Mouse (Mus musculus) forebrain, embryonic 15.5 days (tissue): ENCODE data around the gene 3110021N24Rik. TPM values are rescaled to one million over a fixed set of nuclear protein-coding genes. Genes with fewer than 3 reads are reported as not detected.

ENCODE experiments used
- ATAC-seq: fragments of 200-750 bp; cut with Nextera tagmentation; replicated peaks from 2 replicates; pipeline ENCODE4 v1.8.0; 2017; ENCODE audit warnings: mild to moderate bottlenecking, moderate TSS enrichment, moderate library complexity
- H3K27ac ChIP-seq: fragments of 300-500 bp; sonication (generic); replicated peaks from 2 replicates; pipeline ENCODE4 v1.5.1; 2015; ENCODE audit warnings: mild to moderate bottlenecking, inconsistent platforms
- H3K27me3 ChIP-seq: fragments of 300-500 bp; sonication (generic); 2 replicates; pipeline ENCODE4 v1.6.1; 2015; ENCODE audit warnings: inconsistent platforms
- H3K36me3 ChIP-seq: fragments of 300-500 bp; sonication (generic); 2 replicates; pipeline ENCODE4 v1.6.1; 2015; ENCODE audit warnings: mild to moderate bottlenecking, inconsistent platforms
- H3K4me1 ChIP-seq: fragments of 300-500 bp; sonication (generic); 2 replicates; pipeline ENCODE4 v1.6.1; 2015; ENCODE audit warnings: inconsistent platforms
- H3K4me2 ChIP-seq: fragments of 300-500 bp; sonication (generic); replicated peaks from 2 replicates; pipeline ENCODE4 v1.6.1; 2015; ENCODE audit warnings: mild to moderate bottlenecking, inconsistent platforms
- H3K4me3 ChIP-seq: fragments of 300-500 bp; sonication (generic); 2 replicates; pipeline ENCODE4 v1.5.1; 2015; ENCODE audit warnings: mild to moderate bottlenecking, inconsistent platforms
- H3K9ac ChIP-seq: fragments of 300-500 bp; sonication (generic); replicated peaks from 2 replicates; pipeline ENCODE4 v1.6.1; 2015; ENCODE audit warnings: mild to moderate bottlenecking, inconsistent platforms
- H3K9me3 ChIP-seq: fragments of 300-500 bp; sonication (generic); 2 replicates; pipeline ENCODE4 v1.6.1; 2016; ENCODE audit warnings: inconsistent platforms
- WGBS: fragments of 180-500 bp; shearing (Covaris S2); methylation state at CpG from one replicate; pipeline ENCODE4 v1.1.7; 2015; ENCODE audit warnings: mixed read lengths; 5-methylcytosine and 5-hydroxymethylcytosine counted together
- polyA plus RNA-seq: library from polyadenylated mRNA; unstranded; fragments of >200 nt; fragmentation: Nextera tagmentation; extraction: Ambion mirVana; gene quantifications from 2 replicates; pipeline ENCODE4 v1.2.1, GENCODE M21; 2015

Gene 3110021N24Rik
- polyA plus RNA-seq, 1 experiment from 2014 or later, result 2.1 TPM

DNA sequence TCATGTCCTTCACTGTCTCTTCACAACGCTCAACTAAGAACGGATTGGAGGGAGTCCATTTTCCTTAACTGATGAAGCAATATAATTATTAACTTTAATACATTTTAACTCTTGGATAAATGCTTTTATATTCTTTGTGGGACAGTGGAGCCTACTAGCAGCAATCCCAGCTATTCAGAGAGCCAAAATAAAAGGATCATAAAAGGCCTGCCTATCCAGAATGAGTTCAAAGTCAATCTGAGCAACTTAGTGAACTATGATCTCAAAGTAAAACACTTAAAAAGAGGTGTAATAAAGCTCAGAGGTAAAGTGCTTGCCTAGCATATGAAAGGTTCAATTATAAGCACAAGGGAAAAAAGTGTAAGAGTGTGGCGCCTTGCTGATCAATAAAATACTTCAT is 40.1 kb downstream of the 3110021N24Rik start:
- H3K9ac ChIP-seq, result no peak overlapping the region
- H3K4me1 ChIP-seq, result no peaks in the 10 kb centered on the region
- H3K27ac ChIP-seq, result no peak overlapping the region
- no peak overlapping the region for H3K4me3 ChIP-seq
- no peak for ATAC-seq
- 96% methylated on average over 3 of the region's 3 CpGs for WGBS
- no peaks in the 10 kb centered on the region for H3K27me3 ChIP-seq
- H3K36me3 ChIP-seq, result no peaks in the 10 kb centered on the region
- no peaks in the 10 kb centered on the region for H3K9me3 ChIP-seq
- H3K4me2 ChIP-seq, result no peak overlapping the region

DNA sequence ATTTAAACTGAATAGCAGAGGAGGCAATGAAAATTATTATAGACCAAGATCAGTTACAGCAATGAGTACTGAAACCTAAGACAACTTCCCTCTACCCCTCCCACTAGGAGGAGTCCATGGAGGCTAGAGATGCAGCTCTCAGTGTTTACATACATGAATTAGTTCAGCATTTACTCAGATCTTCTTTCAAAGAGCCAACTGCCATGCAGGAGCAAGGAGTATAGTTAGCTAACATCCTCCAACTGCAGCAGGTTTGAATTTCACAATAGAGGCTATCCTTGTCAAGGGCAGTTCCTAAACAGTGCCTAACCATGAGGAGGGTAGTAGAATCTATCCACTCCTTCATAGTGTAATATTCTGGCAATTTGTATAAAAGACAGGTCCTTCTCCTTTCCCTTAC is 49.1 kb downstream of the 3110021N24Rik start:
- Histone ChIP-seq H3K27ac (no peak overlapping the region), H3K9me3 (no peaks in the 10 kb centered on the region), H3K36me3 (no peaks in the 10 kb centered on the region), H3K4me1 (no peaks in the 10 kb centered on the region), H3K4me2 (no peak overlapping the region), H3K27me3 (no peaks in the 10 kb centered on the region), H3K4me3 (no peak overlapping the region), H3K9ac (no peak overlapping the region)
- no peak for ATAC-seq

DNA sequence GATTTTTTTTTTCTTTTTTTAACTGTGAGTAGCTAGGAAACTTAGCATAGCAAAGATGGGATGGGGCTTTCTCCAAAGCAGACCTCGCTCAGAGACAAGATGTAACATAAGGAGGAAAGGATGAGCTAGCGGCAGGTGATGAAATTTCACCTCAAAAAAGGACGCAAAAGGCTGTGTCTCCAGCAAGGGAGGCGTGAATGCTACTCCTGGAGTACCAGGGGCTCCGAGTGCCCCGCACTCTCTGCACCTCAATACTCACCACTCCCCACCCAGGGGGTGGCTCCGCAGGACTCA is 60.3 kb downstream of the 3110021N24Rik start:
- WGBS, result 0% methylated on average over 7 of the region's 7 CpGs
- H3K9ac ChIP-seq, result peak overlapping the region; percentile 97
- H3K4me2 ChIP-seq, result peak overlapping the region; percentile 57
- H3K4me1 ChIP-seq, result peaks cover 16% of the 10 kb centered on the region
- peak overlapping the region; percentile 96 for H3K27ac ChIP-seq
- H3K9me3 ChIP-seq, result no peaks in the 10 kb centered on the region
- ATAC-seq, result no peak
- no peaks in the 10 kb centered on the region for H3K27me3 ChIP-seq
- peak overlapping the region; percentile 74 for H3K4me3 ChIP-seq
- no peaks in the 10 kb centered on the region for H3K36me3 ChIP-seq

GRCm38 (mm10) chr4:108780057-108780863 is 60.8 kb downstream of the 3110021N24Rik start, which contains the start of gene Zfyve9:
TSS of gene Zfyve9 (minus strand) at chr4:108780798.
- peak; percentile 94 for ATAC-seq
- Histone ChIP-seq H3K4me3 (peak within 1 kb of the TSS; percentile 74), H3K4me1 (peaks cover 16% of the 10 kb centered on the region), H3K4me2 (peak within 1 kb of the TSS; percentile 57), H3K36me3 (no peaks in the 10 kb centered on the region), H3K9ac (peak within 1 kb of the TSS; percentile 97), H3K27me3 (no peaks in the 10 kb centered on the region), H3K9me3 (no peaks in the 10 kb centered on the region), H3K27ac (peak within 1 kb of the TSS; percentile 96)
- under 1% methylated on average over 99 of the region's 111 CpGs for WGBS

- Histone ChIP-seq H3K9ac (peak overlapping the region; percentile 97), H3K9me3 (no peaks in the 10 kb centered on the region), H3K27me3 (no peaks in the 10 kb centered on the region), H3K27ac (peak overlapping the region; percentile 96), H3K4me2 (peak overlapping the region; percentile 57), H3K4me1 (peaks cover 16% of the 10 kb centered on the region), H3K4me3 (peak overlapping the region; percentile 74), H3K36me3 (no peaks in the 10 kb centered on the region)
- no peak for ATAC-seq
- WGBS, result 0% methylated on average over 19 of the region's 20 CpGs
Observed at GRCm38 (mm10) chr4:108780864-108781205, 61.4 kb downstream of the 3110021N24Rik start.

GRCm38 (mm10) chr4:108781596-108781995 is 62.1 kb downstream of the 3110021N24Rik start:
- Histone ChIP-seq H3K9ac (peak overlapping the region; percentile 97), H3K4me2 (peak overlapping the region; percentile 57), H3K4me1 (peaks cover 16% of the 10 kb centered on the region), H3K27ac (no peak overlapping the region), H3K27me3 (no peaks in the 10 kb centered on the region), H3K9me3 (no peaks in the 10 kb centered on the region), H3K4me3 (peak overlapping the region; percentile 74; the same call in 1 of the 2 replicates), H3K36me3 (no peaks in the 10 kb centered on the region)
- 33% methylated on average over 3 of the region's 3 CpGs for WGBS
- no peak for ATAC-seq

DNA sequence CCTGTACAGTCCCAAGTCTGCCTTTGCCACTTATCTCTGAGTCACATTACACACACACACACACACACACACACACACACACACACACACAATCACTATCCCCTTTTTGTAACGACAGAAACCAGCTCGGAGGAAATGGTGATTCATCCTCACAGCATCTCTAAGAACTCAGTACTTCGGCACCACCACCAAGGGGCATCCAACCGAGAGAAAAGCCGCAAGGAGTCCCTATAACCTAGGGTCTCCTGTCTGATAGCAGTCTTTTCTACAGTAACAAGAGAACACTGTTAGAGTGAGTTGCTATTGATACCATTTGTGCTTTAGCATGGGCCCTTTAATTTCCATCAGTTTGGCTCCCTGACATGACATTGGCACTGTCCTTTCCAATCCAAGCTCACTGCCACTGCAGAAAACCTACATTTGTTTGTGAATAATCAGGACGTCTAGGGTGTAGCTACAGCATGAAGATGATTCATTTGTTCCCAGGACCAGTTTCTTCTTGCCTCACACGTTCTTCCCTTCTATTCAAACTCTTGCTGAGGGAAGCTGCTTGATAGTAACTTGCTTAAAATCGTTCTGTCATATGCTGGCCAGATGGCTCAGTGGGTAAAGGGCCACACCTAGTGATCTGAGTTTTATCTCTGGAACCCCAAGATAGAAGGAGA is 63.1 kb downstream of the 3110021N24Rik start:
- H3K4me2 ChIP-seq, result no peak overlapping the region
- no peaks in the 10 kb centered on the region for H3K9me3 ChIP-seq
- whole genome bisulfite sequencing, result 39% methylated on average over 8 of the region's 8 CpGs
- ATAC-seq, result no peak
- H3K36me3 ChIP-seq, result no peaks in the 10 kb centered on the region
- H3K4me1 ChIP-seq, result peaks cover 16% of the 10 kb centered on the region
- H3K27me3 ChIP-seq, result no peaks in the 10 kb centered on the region
- no peak overlapping the region for H3K9ac ChIP-seq
- no peak overlapping the region for H3K4me3 ChIP-seq
- no peak overlapping the region for H3K27ac ChIP-seq

GRCm38 (mm10) chr4:108789258-108789936 is 69.9 kb downstream of the 3110021N24Rik start:
- no peak overlapping the region for H3K9ac ChIP-seq
- no peak overlapping the region for H3K4me3 ChIP-seq
- no peaks in the 10 kb centered on the region for H3K4me1 ChIP-seq
- no peaks in the 10 kb centered on the region for H3K9me3 ChIP-seq
- 80% methylated on average over 6 of the region's 6 CpGs for WGBS
- H3K27ac ChIP-seq, result no peak overlapping the region
- no peaks in the 10 kb centered on the region for H3K27me3 ChIP-seq
- no peaks in the 10 kb centered on the region for H3K36me3 ChIP-seq
- no peak overlapping the region for H3K4me2 ChIP-seq
- ATAC-seq, result no peak

DNA sequence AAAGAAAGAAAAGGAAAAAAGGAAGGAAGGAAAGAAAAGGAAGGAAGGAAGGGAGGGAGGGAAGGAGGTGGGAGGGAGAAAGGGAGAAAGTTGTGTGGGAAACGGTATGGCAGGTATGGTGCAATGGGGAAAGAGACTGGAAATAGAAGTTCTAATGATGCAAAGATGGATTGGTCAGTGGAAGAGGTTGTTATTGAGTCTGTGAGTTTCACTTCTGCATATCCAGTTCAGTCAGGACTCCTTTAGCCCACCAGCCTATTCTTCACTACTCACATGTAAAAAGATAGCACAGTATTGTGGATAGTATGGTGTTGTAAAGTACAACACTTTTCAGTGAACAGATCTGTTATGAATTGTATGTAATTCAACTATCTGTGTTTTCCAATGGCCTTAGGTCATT is 71.1 kb downstream of the 3110021N24Rik start:
- H3K4me3 ChIP-seq, result no peak overlapping the region
- no peak overlapping the region for H3K4me2 ChIP-seq
- no peaks in the 10 kb centered on the region for H3K4me1 ChIP-seq
- no peak for ATAC-seq
- no peaks in the 10 kb centered on the region for H3K36me3 ChIP-seq
- WGBS, result 69% methylated on average over 1 of the region's 1 CpGs
- H3K9me3 ChIP-seq, result no peaks in the 10 kb centered on the region
- no peak overlapping the region for H3K27ac ChIP-seq
- no peak overlapping the region for H3K9ac ChIP-seq
- no peaks in the 10 kb centered on the region for H3K27me3 ChIP-seq

GRCm38 (mm10) chr4:108793941-108794340 is 74.5 kb downstream of the 3110021N24Rik start:
- H3K27me3 ChIP-seq, result no peaks in the 10 kb centered on the region
- no peak overlapping the region for H3K9ac ChIP-seq
- 43% methylated on average over 1 of the region's 1 CpGs for WGBS
- H3K9me3 ChIP-seq, result no peaks in the 10 kb centered on the region
- no peak overlapping the region for H3K4me2 ChIP-seq
- H3K27ac ChIP-seq, result no peak overlapping the region
- no peak overlapping the region for H3K4me3 ChIP-seq
- no peaks in the 10 kb centered on the region for H3K4me1 ChIP-seq
- no peak for ATAC-seq
- no peaks in the 10 kb centered on the region for H3K36me3 ChIP-seq

DNA sequence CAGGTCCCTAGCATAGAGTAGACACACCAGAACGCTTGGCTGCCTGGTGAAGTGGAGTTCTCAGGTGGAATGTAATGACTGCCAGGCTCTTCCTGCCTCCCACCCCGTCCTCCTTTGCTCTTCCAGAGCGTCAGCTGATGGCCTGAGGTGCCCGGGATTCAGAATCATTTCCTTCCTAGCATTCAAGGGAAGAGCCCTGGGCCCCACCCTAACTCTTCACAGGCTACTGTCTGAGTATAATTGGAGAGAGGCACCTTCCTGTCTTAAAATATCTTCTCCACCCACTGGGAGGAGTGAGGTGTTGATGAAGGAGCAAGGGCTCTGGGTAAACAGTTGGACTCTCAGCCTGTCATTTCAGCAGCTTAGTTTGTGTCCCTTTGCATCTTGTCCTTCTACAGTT is 77.3 kb downstream of the 3110021N24Rik start:
- H3K9me3 ChIP-seq, result no peaks in the 10 kb centered on the region
- H3K36me3 ChIP-seq, result no peaks in the 10 kb centered on the region
- ATAC-seq, result no peak
- no peaks in the 10 kb centered on the region for H3K27me3 ChIP-seq
- WGBS, result 55% methylated on average over 4 of the region's 4 CpGs
- H3K4me1 ChIP-seq, result no peaks in the 10 kb centered on the region
- no peak overlapping the region for H3K9ac ChIP-seq
- no peak overlapping the region for H3K4me2 ChIP-seq
- no peak overlapping the region for H3K27ac ChIP-seq
- no peak overlapping the region for H3K4me3 ChIP-seq

DNA sequence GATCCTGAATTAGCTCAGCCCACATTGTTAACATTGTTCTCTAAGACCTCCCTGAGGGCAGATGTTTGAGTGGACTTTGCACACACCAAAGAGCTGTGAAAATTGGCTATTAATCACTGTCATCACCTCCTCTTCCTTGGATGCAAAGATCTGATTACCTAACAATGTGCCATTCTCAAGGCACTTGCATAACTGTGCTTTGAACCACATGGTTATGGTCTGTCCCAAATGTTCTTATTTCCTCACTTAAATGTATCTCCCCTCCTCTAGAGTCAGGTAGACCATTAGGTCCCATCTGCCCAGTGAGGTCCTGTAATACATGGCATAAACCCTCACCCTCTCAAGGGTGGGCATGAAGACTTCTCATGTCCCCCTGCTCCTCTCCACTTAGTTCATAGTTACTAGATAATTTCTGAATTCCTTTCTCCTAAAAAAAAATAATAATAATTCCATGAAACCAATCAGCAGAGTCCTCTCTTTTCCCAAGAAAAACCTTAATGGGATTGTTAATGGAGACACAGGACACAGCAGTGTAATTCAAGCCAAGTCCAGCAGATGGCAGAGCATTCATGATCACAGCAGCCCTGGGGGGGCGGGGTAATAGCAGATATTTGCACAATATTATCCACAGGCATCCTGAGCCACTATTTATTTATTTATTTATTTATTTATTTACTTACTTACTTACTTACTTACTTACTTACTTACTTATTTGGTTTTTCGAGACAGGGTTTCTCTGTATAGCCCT is 78.8 kb downstream of the 3110021N24Rik start:
- no peak overlapping the region for H3K4me2 ChIP-seq
- 0 out of 2 replicates have a peak, but pooled peaks have one; percentile 43 for ATAC-seq
- no peak overlapping the region for H3K9ac ChIP-seq
- no peaks in the 10 kb centered on the region for H3K36me3 ChIP-seq
- no peaks in the 10 kb centered on the region for H3K27me3 ChIP-seq
- 57% methylated on average over 2 of the region's 2 CpGs for WGBS
- H3K27ac ChIP-seq, result no peak overlapping the region
- no peaks in the 10 kb centered on the region for H3K4me1 ChIP-seq
- H3K9me3 ChIP-seq, result no peaks in the 10 kb centered on the region
- H3K4me3 ChIP-seq, result no peak overlapping the region
